ENCODE assay signal across 19 mouse cellular contexts in the genomic region with DNA sequence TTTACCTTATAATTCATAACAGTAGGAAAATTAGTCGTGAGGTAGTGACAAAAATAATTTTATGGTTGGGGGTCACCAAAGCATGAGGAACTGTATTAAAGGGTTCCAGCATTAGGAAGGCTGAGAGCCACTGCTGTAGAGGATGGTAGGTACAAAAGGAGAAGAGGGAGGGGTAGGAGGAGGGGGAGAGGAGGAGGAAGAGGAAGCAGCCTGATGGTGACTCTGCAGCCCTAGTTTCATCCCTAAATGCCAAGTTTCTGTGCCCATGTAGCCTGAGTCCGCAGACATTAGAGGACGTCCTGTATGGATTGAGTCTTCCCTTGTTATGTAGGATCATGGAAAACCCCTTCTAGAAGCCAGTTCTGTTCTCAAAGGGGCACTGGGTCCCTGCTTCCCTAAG. TPM values are rescaled to one million over a fixed set of nuclear protein-coding genes. Genes with fewer than 3 reads are reported as not detected.
DNase-seq lines count a peak whose midpoint lies in the region; ATAC-seq and TF ChIP-seq lines count a peak whose summit lies in the region.
"Had no signal": no experiment of that assay in that cellular context is flagged by ENCODE, and none has a peak within 500 bp of the region (broad histone marks: within the 10 kb centered on the region; RNA-seq: fewer than 3 reads in every experiment).

No protein-coding gene starts in this region.

- intact Hi-C loops in gastrocnemius, adult 2 months (cut with DNase I): loop anchor here (5.0 kb wide), 1 partner anchor 94 kb away; no protein-coding TSS in a partner anchor

- TF ChIP-seq POLR2A in MEL (IDR thresholded peaks at IDR 0.05; ENCODE audit: control insufficient read depth in 1 of 2, insufficient read depth in 1 of 2, low read depth in 1 of 2, low read length in 2 of 2, poor library complexity in 1 of 2): no peak

- WGBS in heart, embryonic 13.5 days: 38% methylated on average over 3 of the region's 3 CpGs
- WGBS in forebrain, embryonic 16.5 days: 61% methylated on average over 3 of the region's 3 CpGs
- 44% methylated on average over 3 of the region's 3 CpGs for WGBS in hindbrain, embryonic 16.5 days

- no peak for TF ChIP-seq EP300 in MEL (IDR thresholded peaks at IDR 0.05; ENCODE audit: low read depth in 1 of 2, low read length in 2 of 2)

- peaks cover 7% of the 10 kb centered on the region; the same call in 1 of the 2 replicates for H3K36me3 ChIP-seq in heart, embryonic 13.5 days
- no peaks in the 10 kb centered on the region for H3K36me3 ChIP-seq in MEL (ENCODE audit: control insufficient read depth in 1 of 2, insufficient read depth in 2 of 2, low read length in 2 of 2)
- no peaks in the 10 kb centered on the region for H3K36me3 ChIP-seq in forebrain, embryonic 16.5 days (ENCODE audit: control insufficient read depth, insufficient read depth)
- no peaks in the 10 kb centered on the region for H3K36me3 ChIP-seq in hindbrain, embryonic 16.5 days (ENCODE audit: control insufficient read depth, insufficient read depth, low read length)
- H3K36me3 ChIP-seq: G1E; liver, embryonic 12.5 days; lung, embryonic 15.5 days had no signal

- no peak for TF ChIP-seq RAD21 in MEL (IDR thresholded peaks at IDR 0.05; ENCODE audit: low read depth, low read length)

- H3K79me2 ChIP-seq in MEL (ENCODE audit: control insufficient read depth, insufficient read depth, low read length, poor library complexity): no peaks in the 10 kb centered on the region

- H3K9me3 ChIP-seq in heart, embryonic 13.5 days: no peaks in the 10 kb centered on the region
- no peaks in the 10 kb centered on the region for H3K9me3 ChIP-seq in MEL (replicated peaks; ENCODE audit: insufficient read depth, low read length)
- no peaks in the 10 kb centered on the region for H3K9me3 ChIP-seq in forebrain, embryonic 16.5 days (ENCODE audit: control insufficient read depth, low read length)
- H3K9me3 ChIP-seq in hindbrain, embryonic 16.5 days (ENCODE audit: control insufficient read depth, low read length): no peaks in the 10 kb centered on the region
- H3K9me3 ChIP-seq: G1E; liver, embryonic 12.5 days; lung, embryonic 15.5 days had no signal

- ATAC-seq in heart, embryonic 13.5 days (ENCODE audit: extremely low read depth, insufficient number of reproducible peaks, low FRiP score, low TSS enrichment): no peak
- no peak for ATAC-seq in forebrain, embryonic 16.5 days
- no peak for ATAC-seq in hindbrain, embryonic 16.5 days
- ATAC-seq: liver, embryonic 12.5 days had no signal

- H3K27me3 ChIP-seq in heart, embryonic 13.5 days (replicated peaks): no peaks in the 10 kb centered on the region
- H3K27me3 ChIP-seq in MEL (ENCODE audit: control insufficient read depth in 1 of 2, insufficient read depth in 2 of 2, low read length in 2 of 2): peaks cover 0 to 5% of the 10 kb centered on the region in 2 experiments; a peak in 3 of 4 replicates
- H3K27me3 ChIP-seq in forebrain, embryonic 16.5 days (replicated peaks; ENCODE audit: control insufficient read depth, insufficient read depth, low read length): no peaks in the 10 kb centered on the region
- no peaks in the 10 kb centered on the region for H3K27me3 ChIP-seq in hindbrain, embryonic 16.5 days (replicated peaks; ENCODE audit: control insufficient read depth, insufficient read depth, low read length)
- H3K27me3 ChIP-seq: lung, embryonic 15.5 days had no signal

- no peak for TF ChIP-seq CTCF in MEL (IDR thresholded peaks at IDR 0.05 in 2 of 3, conservative IDR thresholded peaks at IDR 0.05 in 1 of 3; ENCODE audit: control insufficient read depth in 1 of 3, insufficient read depth in 1 of 3, low read depth in 2 of 3, low read length in 3 of 3, poor library complexity in 1 of 3, severe bottlenecking in 1 of 3)
- TF ChIP-seq CTCF in gastrocnemius, adult 2 months (IDR thresholded peaks at IDR 0.05): no peak

- peaks cover 68% of the 10 kb centered on the region for H3K4me1 ChIP-seq in heart, embryonic 13.5 days
- H3K4me1 ChIP-seq in MEL (ENCODE audit: control insufficient read depth in 1 of 2, insufficient read depth in 2 of 2, low read length in 2 of 2): peaks cover 0 to 3% of the 10 kb centered on the region in 2 experiments; a peak in 1 of 4 replicates
- H3K4me1 ChIP-seq in forebrain, embryonic 16.5 days (replicated peaks; ENCODE audit: control insufficient read depth, insufficient read depth, low read length): peaks cover 78% of the 10 kb centered on the region
- peaks cover 54% of the 10 kb centered on the region for H3K4me1 ChIP-seq in hindbrain, embryonic 16.5 days (ENCODE audit: control insufficient read depth, insufficient read depth, low read depth, low read length)

- H3K27ac ChIP-seq in heart, embryonic 13.5 days (replicated peaks): no peak overlapping the region; the same call in 1 of the 2 replicates
- H3K27ac ChIP-seq in MEL (ENCODE audit: control insufficient read depth, low read depth, low read length): no peak overlapping the region
- peak overlapping the region; percentile 87 for H3K27ac ChIP-seq in forebrain, embryonic 16.5 days (ENCODE audit: low read length)
- H3K27ac ChIP-seq in hindbrain, embryonic 16.5 days (ENCODE audit: low read depth, low read length): peak overlapping the region; percentile 69; the same call in 1 of the 2 replicates
- H3K27ac ChIP-seq in gastrocnemius, adult 2 months: no peak overlapping the region
- H3K27ac ChIP-seq: liver, embryonic 12.5 days; lung, embryonic 15.5 days; stomach, postnatal 0 days had no signal

- H3K9ac ChIP-seq in heart, embryonic 13.5 days: 0 out of 2 replicates have a peak overlapping the region, but pooled peaks have one; percentile 66
- H3K9ac ChIP-seq in MEL (ENCODE audit: control insufficient read depth, low read depth, low read length, poor library complexity, severe bottlenecking): no peak overlapping the region
- H3K9ac ChIP-seq in forebrain, embryonic 16.5 days (replicated peaks; ENCODE audit: low read depth, low read length): no peak overlapping the region
- H3K9ac ChIP-seq in hindbrain, embryonic 16.5 days (ENCODE audit: low read depth, low read length): no peak overlapping the region
- H3K9ac ChIP-seq: liver, embryonic 12.5 days; lung, embryonic 15.5 days had no signal

- DNase-seq in heart, adult 9 months (ENCODE audit: low spot score in 2 of 2): no peak
- peak; percentile 41 for DNase-seq in MEL (ENCODE audit: low read depth, low spot score)
- no peak for DNase-seq in lung, postnatal 25 days (ENCODE audit: low spot score)
- DNase-seq in gastrocnemius, adult 2 months: no peak
- DNase-seq in adrenal gland, postnatal 25 days: no peak
- DNase-seq: adrenal gland, adult 8-10 months; heart, postnatal 4 days; kidney, adult 2 months; kidney, postnatal 36 days; left cerebral cortex, postnatal 4 days; retina, postnatal 1 day; thymus, postnatal 25 days had no signal

- 0 out of 2 replicates have a peak overlapping the region, but pooled peaks have one; percentile 62 for H3K4me2 ChIP-seq in heart, embryonic 13.5 days
- H3K4me2 ChIP-seq in forebrain, embryonic 16.5 days (ENCODE audit: low read length): no peak overlapping the region
- no peak overlapping the region for H3K4me2 ChIP-seq in hindbrain, embryonic 16.5 days (ENCODE audit: low read length)
- H3K4me2 ChIP-seq: lung, embryonic 15.5 days had no signal

- H3K4me3 ChIP-seq in heart, embryonic 13.5 days: no peak overlapping the region; the same call in 1 of the 2 replicates
- H3K4me3 ChIP-seq in MEL (ENCODE audit: control insufficient read depth in 1 of 2, insufficient read depth in 1 of 2, low read depth in 2 of 2, low read length in 2 of 2): no peak overlapping the region
- H3K4me3 ChIP-seq in forebrain, embryonic 16.5 days (replicated peaks; ENCODE audit: low read length): no peak overlapping the region
- no peak overlapping the region for H3K4me3 ChIP-seq in hindbrain, embryonic 16.5 days (ENCODE audit: low read length)
- no peak overlapping the region for H3K4me3 ChIP-seq in gastrocnemius, adult 2 months
- H3K4me3 ChIP-seq: liver, embryonic 12.5 days; lung, embryonic 15.5 days had no signal

TF ChIP-seq in MEL, 35 proteins besides CTCF, POLR2A, EP300 and RAD21:
- no peak for TF ChIP-seq NELFE (IDR thresholded peaks at IDR 0.05; ENCODE audit: low read depth, low read length)
- TF ChIP-seq MYC (IDR thresholded peaks at IDR 0.05; ENCODE audit: low read depth, low read length): no peak
- TF ChIP-seq ZMIZ1 (IDR thresholded peaks at IDR 0.05; ENCODE audit: low read depth, low read length): no peak
- no peak for TF ChIP-seq ZKSCAN1 (IDR thresholded peaks at IDR 0.05; ENCODE audit: low read depth, low read length)
- no peak for TF ChIP-seq TCF12 (IDR thresholded peaks at IDR 0.05; ENCODE audit: low read depth, low read length)
- TF ChIP-seq MEF2A (IDR thresholded peaks at IDR 0.05; ENCODE audit: extremely low read depth, insufficient replicate concordance, low read depth, low read length, poor library complexity, severe bottlenecking): no peak
- TF ChIP-seq SIN3A (IDR thresholded peaks at IDR 0.05; ENCODE audit: low read length): no peak
- TF ChIP-seq SMC3 (IDR thresholded peaks at IDR 0.05; ENCODE audit: low read depth, low read length): no peak
- no peak for TF ChIP-seq MAZ (IDR thresholded peaks at IDR 0.05; ENCODE audit: low read depth, low read length)
- no peak for TF ChIP-seq CHD1 (IDR thresholded peaks at IDR 0.05; ENCODE audit: low read depth, low read length)
- no peak for TF ChIP-seq ELF1 (IDR thresholded peaks at IDR 0.05; ENCODE audit: low read depth, low read length)
- TF ChIP-seq JUND (IDR thresholded peaks at IDR 0.05; ENCODE audit: low read depth, low read length): no peak
TF ChIP-seq in MEL: peak in this region for 0.

RNA-seq across cellular contexts. Expression of a gene that starts 20.8 kb away (rescaled TPM):
- 4.6 and 4.9 TPM in 2 replicates for polyA plus RNA-seq in heart, embryonic 13.5 days (2015; fragmentation: Nextera tagmentation; extraction: Ambion mirVana)
- not detected in 2 replicates for total RNA-seq in MEL (2012; rRNA removed)
- polyA plus RNA-seq in MEL (2012; ENCODE audit: insufficient read depth in 1 of 2, insufficient read length in 2 of 2, low read depth in 1 of 2, low replicate concordance in 2 of 2, missing spikeins in 1 of 2): not detected
- polyA plus RNA-seq in forebrain, embryonic 16.5 days (2015; fragmentation: Nextera tagmentation; extraction: Ambion mirVana): 8.6 and 12.6 TPM in 2 replicates
- 5.9 and 7.7 TPM in 2 replicates for polyA plus RNA-seq in hindbrain, embryonic 16.5 days (2015; fragmentation: Nextera tagmentation; extraction: Ambion mirVana)
- total RNA-seq in gastrocnemius, adult 2 months (2021): not detected
- total RNA-seq in adrenal gland, postnatal 25 days (2021): 3.8 and 4.6 TPM in 2 replicates
- total RNA-seq: G1E had no signal
- polyA plus RNA-seq: G1E had no signal

RNA-seq across cellular contexts. Expression of a gene that starts 57.5 kb away (rescaled TPM):
- polyA plus RNA-seq in heart, embryonic 13.5 days (2015; fragmentation: Nextera tagmentation; extraction: Ambion mirVana): 0.09 and 0.20 TPM in 2 replicates
- 0.04 and 0.07 TPM in 2 replicates for total RNA-seq in MEL (2012; rRNA removed)
- not detected for polyA plus RNA-seq in MEL (2012; ENCODE audit: insufficient read depth in 1 of 2, insufficient read length in 2 of 2, low read depth in 1 of 2, low replicate concordance in 2 of 2, missing spikeins in 1 of 2)
- polyA plus RNA-seq in forebrain, embryonic 16.5 days (2015; fragmentation: Nextera tagmentation; extraction: Ambion mirVana): 257 and 284 TPM in 2 replicates
- polyA plus RNA-seq in hindbrain, embryonic 16.5 days (2015; fragmentation: Nextera tagmentation; extraction: Ambion mirVana): 132 and 156 TPM in 2 replicates
- under 1 TPM in 1 of 2 experiments, not detected in 1; 0.25 TPM for total RNA-seq in gastrocnemius, adult 2 months (2021)
- 2.0 and 2.7 TPM in 2 replicates for total RNA-seq in adrenal gland, postnatal 25 days (2021)

Comparison
In these comparisons a context has a peak if more than half of its experiments do, and no peak if none do; other contexts are left out.
1. H3K27ac ChIP-seq: peak in forebrain, embryonic 16.5 days (single experiment) and hindbrain, embryonic 16.5 days (single experiment); none in heart, embryonic 13.5 days (single experiment), MEL (single experiment) and gastrocnemius, adult 2 months (single experiment).